Mouse (Mus musculus): ENCODE results near the gene Tex28. TPM values are rescaled to one million over a fixed set of nuclear protein-coding genes. Genes with fewer than 3 reads are reported as not detected.
"Not testable (repeated sequence)": the region's sequence is repeated elsewhere in the genome, so short reads cannot be mapped to it uniquely, and the experiment has no call there.

Gene Tex28
- not detected in 2 replicates for polyA plus RNA-seq (2014; fragmentation: Nextera tagmentation; extraction: Ambion mirVana)

DNA sequence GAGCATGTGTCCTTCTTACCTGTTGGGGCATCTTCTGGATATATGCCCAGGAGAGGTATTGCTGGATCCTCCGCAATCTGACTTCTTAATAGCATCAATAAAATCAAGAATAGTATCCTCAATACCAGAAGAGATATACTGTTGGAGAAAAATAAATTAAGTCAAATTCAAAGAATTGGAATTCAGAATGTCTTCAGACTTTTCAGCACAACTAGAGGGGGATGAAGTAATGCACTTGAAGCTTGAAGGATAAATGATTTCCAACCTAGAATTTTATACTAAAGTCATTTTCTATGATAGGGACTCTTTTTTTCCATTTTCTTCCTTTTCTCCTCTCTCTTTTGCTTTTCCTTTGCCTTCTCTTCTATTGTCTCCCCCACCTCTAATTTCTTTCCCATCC, at the start of gene Tex28:
Tex28 (minus strand) TSS at position 101 of the 400 bp plus-strand sequence.
- H3K9me3 ChIP-seq (ENCODE audit: control insufficient read depth, low read length), result no peaks in the 10 kb centered on the region
- H3K36me3 ChIP-seq (ENCODE audit: control insufficient read depth, insufficient read depth, low read length), result no peaks in the 10 kb centered on the region
- WGBS, result 88% methylated on average over 1 of the region's 1 CpGs
- no peak within 1 kb of the TSS for H3K27ac ChIP-seq (replicated peaks; ENCODE audit: low read depth, low read length)
- DNase-seq (ENCODE audit: low spot score), result no peak
- no peak within 1 kb of the TSS for H3K9ac ChIP-seq (ENCODE audit: low read depth, low read length)
- no peaks in the 10 kb centered on the region for H3K4me1 ChIP-seq (ENCODE audit: control insufficient read depth, insufficient read depth, low read length)
- H3K4me2 ChIP-seq (ENCODE audit: low read depth, low read length), result no peak within 1 kb of the TSS
- ATAC-seq (ENCODE audit: low read depth), result no peak
- H3K4me3 ChIP-seq (ENCODE audit: low read depth, low read length), result no peak within 1 kb of the TSS
- H3K27me3 ChIP-seq (replicated peaks; ENCODE audit: control insufficient read depth, insufficient read depth, low read length), result no peaks in the 10 kb centered on the region

DNA sequence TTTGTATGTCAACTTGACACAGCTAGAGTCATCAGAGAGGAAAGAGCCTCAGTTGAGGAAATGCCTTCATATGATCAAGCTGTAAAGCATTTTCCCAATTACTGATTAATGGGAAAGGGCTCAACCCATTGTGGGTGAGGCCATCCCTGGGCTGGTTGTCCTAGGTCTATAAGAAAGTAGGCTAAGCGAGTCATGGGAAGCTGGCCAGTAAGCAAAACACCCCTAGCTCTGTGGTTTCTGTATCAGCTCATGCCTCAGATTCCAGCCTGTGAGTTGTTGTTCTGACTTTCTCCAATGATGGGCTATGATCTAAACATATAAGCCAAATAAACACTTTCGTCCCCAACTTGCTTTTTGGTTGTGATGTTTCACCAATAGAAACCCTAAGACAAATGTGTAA, 35.9 kb upstream of the Tex28 start:
- ATAC-seq (ENCODE audit: low read depth) (no peak), DNase-seq (ENCODE audit: low spot score) (no peak)
- H3K4me2 ChIP-seq (ENCODE audit: low read depth, low read length), result no peak overlapping the region
- H3K36me3 ChIP-seq (ENCODE audit: control insufficient read depth, insufficient read depth, low read length), result no peaks in the 10 kb centered on the region
- H3K4me3 ChIP-seq (ENCODE audit: low read depth, low read length), result no peak overlapping the region
- H3K27ac ChIP-seq (replicated peaks; ENCODE audit: low read depth, low read length), result no peak overlapping the region
- no peaks in the 10 kb centered on the region for H3K4me1 ChIP-seq (ENCODE audit: control insufficient read depth, insufficient read depth, low read length)
- WGBS, result 91% methylated on average over 2 of the region's 2 CpGs
- no peak overlapping the region for H3K9ac ChIP-seq (ENCODE audit: low read depth, low read length)
- no peaks in the 10 kb centered on the region; the same call in 1 of the 2 replicates for H3K27me3 ChIP-seq (replicated peaks; ENCODE audit: control insufficient read depth, insufficient read depth, low read length)
- H3K9me3 ChIP-seq (ENCODE audit: control insufficient read depth, low read length), result no peaks in the 10 kb centered on the region

DNA sequence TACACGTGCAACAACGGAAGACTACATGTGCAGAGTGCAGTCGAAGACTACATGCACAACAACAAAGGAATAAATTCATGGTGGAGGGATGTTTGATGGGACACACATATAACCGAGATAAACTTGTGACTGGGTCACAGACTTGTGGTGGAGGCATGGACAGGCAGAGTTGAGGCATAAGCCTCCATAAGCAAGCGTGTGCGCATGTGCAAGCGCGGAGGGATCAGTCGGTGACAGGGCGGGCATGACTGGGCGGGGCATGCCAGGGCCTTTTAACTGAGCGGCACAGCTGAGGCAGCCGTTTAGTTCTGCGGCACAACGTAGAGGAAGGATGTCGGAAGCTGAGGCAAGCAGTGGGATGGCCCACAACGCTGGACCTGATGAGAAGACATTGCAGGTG, 9.3 kb upstream of the Tex28 start, which contains the start of gene Tktl1:
Tktl1 (plus strand) TSS at position 301 of the 400 bp plus-strand sequence.
- H3K4me1 ChIP-seq (ENCODE audit: control insufficient read depth, insufficient read depth, low read length), result no peaks in the 10 kb centered on the region
- WGBS, result 90% methylated on average over 17 of the region's 17 CpGs
- ATAC-seq (ENCODE audit: low read depth) (no peak), DNase-seq (ENCODE audit: low spot score) (no peak)
- H3K36me3 ChIP-seq (ENCODE audit: control insufficient read depth, insufficient read depth, low read length), result no peaks in the 10 kb centered on the region
- H3K27ac ChIP-seq (replicated peaks; ENCODE audit: low read depth, low read length), result no peak within 1 kb of the TSS
- H3K4me2 ChIP-seq (ENCODE audit: low read depth, low read length), result no peak within 1 kb of the TSS
- H3K27me3 ChIP-seq (replicated peaks; ENCODE audit: control insufficient read depth, insufficient read depth, low read length), result no peaks in the 10 kb centered on the region
- no peak within 1 kb of the TSS for H3K4me3 ChIP-seq (ENCODE audit: low read depth, low read length)
- H3K9ac ChIP-seq (ENCODE audit: low read depth, low read length), result no peak within 1 kb of the TSS
- H3K9me3 ChIP-seq (ENCODE audit: control insufficient read depth, low read length), result no peaks in the 10 kb centered on the region

DNA sequence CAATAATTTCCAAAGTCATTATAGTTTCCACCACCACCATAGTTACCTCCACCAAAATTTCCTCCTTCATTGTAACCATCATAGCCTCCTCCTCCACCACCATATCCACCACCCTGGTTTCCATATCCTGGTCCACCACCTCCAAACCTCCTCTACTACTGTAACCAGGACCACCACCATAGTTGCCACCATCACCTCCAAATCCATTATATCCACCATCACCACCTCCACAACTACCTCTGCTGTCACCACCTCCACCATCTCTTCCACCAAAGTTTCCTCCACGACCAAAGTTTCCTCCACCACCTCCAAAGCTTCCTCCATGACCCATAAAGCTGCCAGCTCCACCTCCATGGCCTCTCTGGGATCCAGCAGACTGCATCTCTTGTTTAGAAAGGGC, 32.4 kb downstream of the Tex28 start, which contains the start of gene Mecp2:
Mecp2 (minus strand) TSS at position 101 of the 400 bp plus-strand sequence.
- H3K27me3 ChIP-seq (replicated peaks; ENCODE audit: control insufficient read depth, insufficient read depth, low read length); DNase-seq (ENCODE audit: low spot score); H3K4me1 ChIP-seq (ENCODE audit: control insufficient read depth, insufficient read depth, low read length); H3K9ac ChIP-seq (ENCODE audit: low read depth, low read length); H3K4me3 ChIP-seq (ENCODE audit: low read depth, low read length); H3K9me3 ChIP-seq (ENCODE audit: control insufficient read depth, low read length); H3K4me2 ChIP-seq (ENCODE audit: low read depth, low read length); ATAC-seq (ENCODE audit: low read depth); H3K27ac ChIP-seq (replicated peaks; ENCODE audit: low read depth, low read length); H3K36me3 ChIP-seq (ENCODE audit: control insufficient read depth, insufficient read depth, low read length): not testable (repeated sequence)
- 25% methylated on average over 1 of the region's 1 CpGs for WGBS

DNA sequence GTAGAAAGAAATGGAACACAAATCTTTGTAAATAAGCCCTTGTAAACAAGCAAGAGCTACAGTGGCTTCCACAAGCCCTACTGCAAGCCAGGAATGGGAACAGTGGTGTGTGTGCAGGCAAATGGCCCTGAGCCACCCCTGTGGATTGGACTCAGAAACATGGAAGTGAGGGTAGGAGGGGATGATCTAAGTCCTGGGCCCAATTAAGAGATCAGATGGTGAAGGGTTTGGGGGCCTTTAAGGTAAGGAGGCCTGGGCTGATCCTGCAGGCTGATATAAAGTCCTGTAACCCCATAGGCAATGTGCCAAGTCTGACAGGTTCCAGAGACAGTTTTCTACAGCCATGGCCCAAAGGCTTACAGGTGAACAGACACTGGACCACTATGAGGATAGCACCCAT, 40.5 kb downstream of the Tex28 start, which contains the start of gene Opn1mw:
Opn1mw (plus strand) TSS at position 301 of the 400 bp plus-strand sequence.
- no peaks in the 10 kb centered on the region; the same call in 1 of the 2 replicates for H3K27me3 ChIP-seq (replicated peaks; ENCODE audit: control insufficient read depth, insufficient read depth, low read length)
- ATAC-seq (ENCODE audit: low read depth), result no peak
- H3K4me1 ChIP-seq (ENCODE audit: control insufficient read depth, insufficient read depth, low read length), result no peaks in the 10 kb centered on the region
- H3K36me3 ChIP-seq (ENCODE audit: control insufficient read depth, insufficient read depth, low read length), result no peaks in the 10 kb centered on the region
- H3K27ac ChIP-seq (replicated peaks; ENCODE audit: low read depth, low read length), result no peak within 1 kb of the TSS
- no peak for DNase-seq (ENCODE audit: low spot score)
- 0 out of 2 replicates have a peak, but pooled peaks cover 4% of the 10 kb centered on the region for H3K9me3 ChIP-seq (ENCODE audit: control insufficient read depth, low read length)
- no peak within 1 kb of the TSS for H3K4me2 ChIP-seq (ENCODE audit: low read depth, low read length)
- H3K9ac ChIP-seq (ENCODE audit: low read depth, low read length), result no peak within 1 kb of the TSS
- no peak within 1 kb of the TSS for H3K4me3 ChIP-seq (ENCODE audit: low read depth, low read length)

DNA sequence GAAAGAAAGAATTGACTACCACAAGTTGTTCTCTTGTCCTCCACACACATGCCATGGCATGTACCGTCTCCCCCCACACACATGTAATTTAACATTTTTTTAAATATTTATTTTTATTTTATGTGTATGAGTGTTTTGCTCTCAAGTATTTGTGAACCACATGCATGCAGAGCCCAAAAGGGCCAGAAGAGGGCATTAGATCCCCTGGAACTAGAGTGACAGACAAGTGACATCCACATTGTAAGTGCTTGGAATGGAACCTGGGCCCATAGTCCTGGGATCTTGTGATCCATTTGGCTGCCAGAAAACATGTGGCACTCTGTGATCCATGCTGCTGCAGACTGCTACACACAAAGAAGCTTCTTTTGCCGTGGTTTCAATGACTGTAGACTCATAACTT, 42.7 kb downstream of the Tex28 start:
- ATAC-seq (ENCODE audit: low read depth) (no peak), DNase-seq (ENCODE audit: low spot score) (no peak)
- H3K27me3 ChIP-seq (replicated peaks; ENCODE audit: control insufficient read depth, insufficient read depth, low read length), result peaks cover 1% of the 10 kb centered on the region; the same call in 1 of the 2 replicates
- H3K4me1 ChIP-seq (ENCODE audit: control insufficient read depth, insufficient read depth, low read length), result no peaks in the 10 kb centered on the region
- H3K36me3 ChIP-seq (ENCODE audit: control insufficient read depth, insufficient read depth, low read length), result no peaks in the 10 kb centered on the region
- H3K9me3 ChIP-seq (ENCODE audit: control insufficient read depth, low read length), result 0 out of 2 replicates have a peak, but pooled peaks cover 4% of the 10 kb centered on the region
- H3K4me2 ChIP-seq (ENCODE audit: low read depth, low read length), result no peak overlapping the region
- no peak overlapping the region for H3K4me3 ChIP-seq (ENCODE audit: low read depth, low read length)
- H3K27ac ChIP-seq (replicated peaks; ENCODE audit: low read depth, low read length), result no peak overlapping the region
- WGBS, result 50% methylated on average over 2 of the region's 2 CpGs
- H3K9ac ChIP-seq (ENCODE audit: low read depth, low read length), result no peak overlapping the region

DNA sequence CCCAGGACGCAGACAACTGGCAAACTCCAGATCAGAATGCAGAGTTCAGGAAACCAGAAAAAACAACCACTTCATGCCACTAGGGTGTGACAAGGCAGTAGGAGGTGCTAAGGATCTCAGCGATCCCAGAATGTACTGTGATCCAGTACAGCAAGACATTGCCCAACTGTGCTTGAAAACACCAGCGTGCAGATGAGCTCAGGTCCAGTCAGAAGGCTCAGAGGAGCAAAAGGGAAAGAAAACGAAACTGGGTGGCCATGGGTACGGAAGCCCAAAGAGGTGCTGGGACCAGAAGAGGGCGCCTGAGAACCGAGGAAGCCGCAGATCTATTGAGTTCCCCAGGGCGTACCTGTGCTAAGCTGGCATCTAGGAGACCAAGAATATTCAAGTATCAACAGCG, 52.1 kb downstream of the Tex28 start:
- Histone ChIP-seq H3K27me3 (replicated peaks; ENCODE audit: control insufficient read depth, insufficient read depth, low read length) (peaks cover 2% of the 10 kb centered on the region; the same call in 1 of the 2 replicates), H3K4me3 (ENCODE audit: low read depth, low read length) (peak overlapping the region; percentile 29), H3K9ac (ENCODE audit: low read depth, low read length) (0 out of 2 replicates have a peak overlapping the region, but pooled peaks have one; percentile 37), H3K4me1 (ENCODE audit: control insufficient read depth, insufficient read depth, low read length) (no peaks in the 10 kb centered on the region), H3K27ac (replicated peaks; ENCODE audit: low read depth, low read length) (no peak overlapping the region), H3K36me3 (ENCODE audit: control insufficient read depth, insufficient read depth, low read length) (no peaks in the 10 kb centered on the region), H3K9me3 (ENCODE audit: control insufficient read depth, low read length) (no peaks in the 10 kb centered on the region), H3K4me2 (ENCODE audit: low read depth, low read length) (peak overlapping the region; percentile 38)
- peak; percentile 49 for DNase-seq (ENCODE audit: low spot score)
- ATAC-seq (ENCODE audit: low read depth), result peak; percentile 60; the same call in 1 of the 2 replicates
- WGBS, result 21% methylated on average over 10 of the region's 10 CpGs

DNA sequence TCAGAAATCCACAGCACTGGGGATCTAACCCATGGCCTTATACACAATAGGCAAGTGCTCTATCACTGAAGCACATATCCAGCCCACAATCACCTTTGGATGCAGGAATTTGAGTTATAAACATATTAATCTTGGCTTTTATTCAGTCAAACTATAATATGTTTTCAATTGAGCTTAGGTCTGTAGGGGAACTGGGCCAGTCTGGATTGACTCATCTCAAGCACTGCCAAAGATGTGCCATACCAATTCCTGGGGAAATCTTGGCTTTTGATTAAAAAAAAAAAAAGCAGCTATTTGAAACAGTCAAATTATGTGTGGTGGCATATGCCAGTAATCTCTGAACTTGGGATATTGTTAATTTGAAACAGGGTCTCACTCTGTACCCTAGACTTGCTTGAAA, 53.6 kb downstream of the Tex28 start:
- Histone ChIP-seq H3K4me1 (ENCODE audit: control insufficient read depth, insufficient read depth, low read length) (no peaks in the 10 kb centered on the region), H3K27me3 (replicated peaks; ENCODE audit: control insufficient read depth, insufficient read depth, low read length) (no peaks in the 10 kb centered on the region; the same call in 1 of the 2 replicates), H3K9ac (ENCODE audit: low read depth, low read length) (no peak overlapping the region), H3K4me2 (ENCODE audit: low read depth, low read length) (no peak overlapping the region), H3K9me3 (ENCODE audit: control insufficient read depth, low read length) (no peaks in the 10 kb centered on the region), H3K27ac (replicated peaks; ENCODE audit: low read depth, low read length) (no peak overlapping the region), H3K36me3 (ENCODE audit: control insufficient read depth, insufficient read depth, low read length) (no peaks in the 10 kb centered on the region), H3K4me3 (ENCODE audit: low read depth, low read length) (no peak overlapping the region)
- ATAC-seq (ENCODE audit: low read depth) (no peak), DNase-seq (ENCODE audit: low spot score) (no peak)

DNA sequence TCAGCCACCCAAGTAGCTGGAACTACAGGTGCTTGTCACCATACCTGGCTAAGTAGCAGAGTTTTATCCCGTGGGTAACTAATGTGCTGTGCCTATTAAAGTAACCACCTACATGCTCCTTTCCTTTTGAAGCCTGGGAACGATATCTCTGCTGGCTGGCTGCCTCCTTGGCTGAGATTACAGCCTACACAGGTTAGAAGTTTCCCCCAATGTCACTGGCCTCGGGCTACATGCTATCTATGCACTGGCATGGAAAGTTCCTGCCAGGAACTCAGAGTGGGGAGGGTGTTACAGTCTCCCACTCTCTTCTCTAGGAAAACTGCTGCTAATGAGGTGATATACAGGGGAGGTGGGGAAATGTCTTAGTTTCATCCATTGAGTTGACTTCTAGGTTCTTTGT, 58.9 kb downstream of the Tex28 start:
- H3K9ac ChIP-seq (ENCODE audit: low read depth, low read length), result no peak overlapping the region
- H3K4me2 ChIP-seq (ENCODE audit: low read depth, low read length), result no peak overlapping the region

More for the DNA sequence above, 58.9 kb downstream of the Tex28 start:
- no peak overlapping the region for H3K27ac ChIP-seq (replicated peaks; ENCODE audit: low read depth, low read length)
- H3K4me1 ChIP-seq (ENCODE audit: control insufficient read depth, insufficient read depth, low read length), result no peaks in the 10 kb centered on the region
- WGBS, result 35% methylated on average over 3 of the region's 3 CpGs
- no peak overlapping the region for H3K4me3 ChIP-seq (ENCODE audit: low read depth, low read length)
- H3K9me3 ChIP-seq (ENCODE audit: control insufficient read depth, low read length), result no peaks in the 10 kb centered on the region
- no peaks in the 10 kb centered on the region for H3K27me3 ChIP-seq (replicated peaks; ENCODE audit: control insufficient read depth, insufficient read depth, low read length)
- H3K36me3 ChIP-seq (ENCODE audit: control insufficient read depth, insufficient read depth, low read length), result no peaks in the 10 kb centered on the region
- DNase-seq (ENCODE audit: low spot score) (no peak), ATAC-seq (ENCODE audit: low read depth) (no peak)

Data from embryonic facial prominence, embryonic 14.5 days (tissue).